Mouse (Mus musculus): ENCODE results near the gene Klk14. TPM values are rescaled to one million over a fixed set of nuclear protein-coding genes. Genes with fewer than 3 reads are reported as not detected.
"Not testable (repeated sequence)": the region's sequence is repeated elsewhere in the genome, so short reads cannot be mapped to it uniquely, and the experiment has no call there.

Gene Klk14
- polyA plus RNA-seq (2016; fragmentation: Nextera tagmentation; extraction: Ambion mirVana): not detected in 2 replicates

GRCm38 (mm10) chr7:43690118-43690517 is at the start of gene Klk14:
TSS of gene Klk14 (plus strand) at chr7:43690418.
- no peak for DNase-seq (ENCODE audit: low spot score)

GRCm38 (mm10) chr7:43642587-43642986 is 47.6 kb upstream of the Klk14 start:
- H3K27ac ChIP-seq (replicated peaks): no peak overlapping the region
- no peak for DNase-seq (ENCODE audit: low spot score)
- WGBS: 79% methylated on average over 5 of the region's 5 CpGs
- no peaks in the 10 kb centered on the region for H3K4me1 ChIP-seq
- no peaks in the 10 kb centered on the region for H3K27me3 ChIP-seq (replicated peaks; ENCODE audit: low read depth, poor library complexity, severe bottlenecking)
- no peaks in the 10 kb centered on the region for H3K36me3 ChIP-seq (replicated peaks)
- H3K9me3 ChIP-seq: no peaks in the 10 kb centered on the region
- H3K4me3 ChIP-seq: no peak overlapping the region

More at GRCm38 (mm10) chr7:43690118-43690517, at the start of gene Klk14:
- H3K9me3 ChIP-seq: no peaks in the 10 kb centered on the region
- H3K36me3 ChIP-seq (replicated peaks): no peaks in the 10 kb centered on the region
- H3K4me1 ChIP-seq: no peaks in the 10 kb centered on the region
- no peaks in the 10 kb centered on the region for H3K27me3 ChIP-seq (replicated peaks; ENCODE audit: low read depth, poor library complexity, severe bottlenecking)
- no peak within 1 kb of the TSS for H3K4me3 ChIP-seq
- no peak within 1 kb of the TSS for H3K27ac ChIP-seq (replicated peaks)

GRCm38 (mm10) chr7:43643046-43643652 is 47.1 kb upstream of the Klk14 start:
- DNase-seq (ENCODE audit: low spot score): no peak
- Histone ChIP-seq H3K27me3 (replicated peaks; ENCODE audit: low read depth, poor library complexity, severe bottlenecking) (no peaks in the 10 kb centered on the region), H3K9me3 (no peaks in the 10 kb centered on the region), H3K4me3 (no peak overlapping the region), H3K4me1 (no peaks in the 10 kb centered on the region), H3K36me3 (replicated peaks) (no peaks in the 10 kb centered on the region), H3K27ac (replicated peaks) (no peak overlapping the region)
- WGBS: 86% methylated on average over 17 of the region's 17 CpGs

- Histone ChIP-seq H3K36me3 (replicated peaks) (no peaks in the 10 kb centered on the region), H3K4me3 (no peak overlapping the region), H3K9me3 (peaks cover 8% of the 10 kb centered on the region; the same call in 1 of the 2 replicates), H3K27ac (replicated peaks) (no peak overlapping the region), H3K4me1 (no peaks in the 10 kb centered on the region), H3K27me3 (replicated peaks; ENCODE audit: low read depth, poor library complexity, severe bottlenecking) (no peaks in the 10 kb centered on the region)
- no peak for DNase-seq (ENCODE audit: low spot score)
- WGBS: 90% methylated on average over 6 of the region's 6 CpGs
Measured at GRCm38 (mm10) chr7:43652683-43653082, 37.5 kb upstream of the Klk14 start.

GRCm38 (mm10) chr7:43654519-43654918 is 35.7 kb upstream of the Klk14 start:
- Histone ChIP-seq H3K36me3 (replicated peaks) (no peaks in the 10 kb centered on the region), H3K27me3 (replicated peaks; ENCODE audit: low read depth, poor library complexity, severe bottlenecking) (no peaks in the 10 kb centered on the region), H3K27ac (replicated peaks) (no peak overlapping the region), H3K4me1 (no peaks in the 10 kb centered on the region), H3K9me3 (peaks cover 8% of the 10 kb centered on the region; the same call in 1 of the 2 replicates), H3K4me3 (no peak overlapping the region)
- WGBS: 83% methylated on average over 3 of the region's 3 CpGs
- DNase-seq (ENCODE audit: low spot score): no peak

GRCm38 (mm10) chr7:43656232-43656631 is 34.0 kb upstream of the Klk14 start:
- Histone ChIP-seq H3K36me3 (replicated peaks) (no peaks in the 10 kb centered on the region), H3K9me3 (peaks cover 5% of the 10 kb centered on the region; the same call in 1 of the 2 replicates), H3K4me1 (no peaks in the 10 kb centered on the region), H3K27ac (replicated peaks) (no peak overlapping the region), H3K27me3 (replicated peaks; ENCODE audit: low read depth, poor library complexity, severe bottlenecking) (no peaks in the 10 kb centered on the region), H3K4me3 (no peak overlapping the region)
- WGBS: 68% methylated on average over 6 of the region's 6 CpGs
- DNase-seq (ENCODE audit: low spot score): no peak

GRCm38 (mm10) chr7:43660002-43660401 is 30.2 kb upstream of the Klk14 start, which contains the start of gene Siglece:
TSS of gene Siglece (minus strand) at chr7:43660161.
- no peak for DNase-seq (ENCODE audit: low spot score)
- no peak within 1 kb of the TSS for H3K27ac ChIP-seq (replicated peaks)
- H3K4me3 ChIP-seq: no peak within 1 kb of the TSS
- no peaks in the 10 kb centered on the region for H3K4me1 ChIP-seq
- H3K9me3 ChIP-seq: no peaks in the 10 kb centered on the region
- H3K36me3 ChIP-seq (replicated peaks): no peaks in the 10 kb centered on the region
- no peaks in the 10 kb centered on the region for H3K27me3 ChIP-seq (replicated peaks; ENCODE audit: low read depth, poor library complexity, severe bottlenecking)
- WGBS: 91% methylated on average over 1 of the region's 1 CpGs

- no peaks in the 10 kb centered on the region for H3K4me1 ChIP-seq
- WGBS: 93% methylated on average over 1 of the region's 1 CpGs
- no peak overlapping the region for H3K4me3 ChIP-seq
- no peaks in the 10 kb centered on the region for H3K27me3 ChIP-seq (replicated peaks; ENCODE audit: low read depth, poor library complexity, severe bottlenecking)
- no peak overlapping the region for H3K27ac ChIP-seq (replicated peaks)
- no peak for DNase-seq (ENCODE audit: low spot score)
- H3K36me3 ChIP-seq (replicated peaks): no peaks in the 10 kb centered on the region
- no peaks in the 10 kb centered on the region for H3K9me3 ChIP-seq
Measured at GRCm38 (mm10) chr7:43662804-43663203, 27.4 kb upstream of the Klk14 start.

GRCm38 (mm10) chr7:43667221-43667620 is 23.0 kb upstream of the Klk14 start:
- H3K27me3 ChIP-seq (replicated peaks; ENCODE audit: low read depth, poor library complexity, severe bottlenecking); H3K9me3 ChIP-seq; H3K27ac ChIP-seq (replicated peaks); H3K4me1 ChIP-seq; H3K36me3 ChIP-seq (replicated peaks); H3K4me3 ChIP-seq; DNase-seq (ENCODE audit: low spot score): not testable (repeated sequence)
- 90% methylated on average over 4 of the region's 4 CpGs for WGBS

- WGBS: 21% methylated on average over 3 of the region's 3 CpGs
- H3K27ac ChIP-seq (replicated peaks): no peak overlapping the region
- no peaks in the 10 kb centered on the region for H3K27me3 ChIP-seq (replicated peaks; ENCODE audit: low read depth, poor library complexity, severe bottlenecking)
Measured at GRCm38 (mm10) chr7:43668582-43668981, 21.6 kb upstream of the Klk14 start.

GRCm38 (mm10) chr7:43671064-43671808 is 19.0 kb upstream of the Klk14 start:
- peak overlapping the region; percentile 87 for H3K27ac ChIP-seq (replicated peaks)

More at GRCm38 (mm10) chr7:43668582-43668981, 21.6 kb upstream of the Klk14 start:
- no peaks in the 10 kb centered on the region for H3K9me3 ChIP-seq
- H3K4me3 ChIP-seq: no peak overlapping the region
- DNase-seq (ENCODE audit: low spot score): peak; percentile 38
- peaks cover 13% of the 10 kb centered on the region for H3K4me1 ChIP-seq
- H3K36me3 ChIP-seq (replicated peaks): no peaks in the 10 kb centered on the region

GRCm38 (mm10) chr7:43671809-43672580 is 18.2 kb upstream of the Klk14 start, which contains the start of gene Ctu1:
TSS of gene Ctu1 (plus strand) at chr7:43672016.
- peak; percentile 86 for DNase-seq (ENCODE audit: low spot score)
- Histone ChIP-seq H3K9me3 (peaks cover 12% of the 10 kb centered on the region; the same call in 1 of the 2 replicates), H3K36me3 (replicated peaks) (peaks cover 32% of the 10 kb centered on the region), H3K27ac (replicated peaks) (peak within 1 kb of the TSS; percentile 87), H3K27me3 (replicated peaks; ENCODE audit: low read depth, poor library complexity, severe bottlenecking) (no peaks in the 10 kb centered on the region), H3K4me3 (peak within 1 kb of the TSS; percentile 77), H3K4me1 (peaks cover 13% of the 10 kb centered on the region)
- under 1% methylated on average over 26 of the region's 26 CpGs for WGBS

More at GRCm38 (mm10) chr7:43671064-43671808, 19.0 kb upstream of the Klk14 start:
- peaks cover 13% of the 10 kb centered on the region for H3K4me1 ChIP-seq
- peak overlapping the region; percentile 77 for H3K4me3 ChIP-seq
- H3K27me3 ChIP-seq (replicated peaks; ENCODE audit: low read depth, poor library complexity, severe bottlenecking): no peaks in the 10 kb centered on the region
- peaks cover 24% of the 10 kb centered on the region for H3K36me3 ChIP-seq (replicated peaks)
- H3K9me3 ChIP-seq: peaks cover 7% of the 10 kb centered on the region; the same call in 1 of the 2 replicates
- 69% methylated on average over 11 of the region's 11 CpGs for WGBS
- DNase-seq (ENCODE audit: low spot score): no peak

All from embryonic facial prominence, embryonic 10.5 days (tissue).